Mouse (Mus musculus) brain, embryonic 14.5 days (tissue): ENCODE measurements around the gene 4930452B06Rik.

Source experiments
- CTCF ChIP-seq: fragments of 200-500 bp; IDR thresholded peaks from 2 replicates; pipeline ENCODE4 v1.5.1; 2012; ENCODE audit warnings: inconsistent platforms, mild to moderate bottlenecking, moderate library complexity, borderline replicate concordance; ENCODE audit not compliant: insufficient read depth, insufficient read length; ENCODE audit errors: extremely low read depth
- POLR2A ChIP-seq: fragments of 200-500 bp; IDR thresholded peaks from 2 replicates; pipeline ENCODE4 v1.6.1; 2012; ENCODE audit warnings: mild to moderate bottlenecking, inconsistent platforms, borderline replicate concordance; ENCODE audit not compliant: poor library complexity, insufficient read depth, insufficient read length, severe bottlenecking; ENCODE audit errors: extremely low read depth

GRCm38 (mm10) chr14:8444363-8444762, 221.7 kb downstream of the 4930452B06Rik start:
- no peak for TF ChIP-seq CTCF
- TF ChIP-seq POLR2A, result no peak
